Mouse (Mus musculus) G1E (cell line): ENCODE results near the gene Foxa1. TPM values are rescaled to one million over a fixed set of nuclear protein-coding genes. Genes with fewer than 3 reads are reported as not detected.

ENCODE experiments used
- ATAC-seq: 2 replicates; pipeline ENCODE4 v1.8.0; 2016; ENCODE audit warnings: mild to moderate bottlenecking; ENCODE audit not compliant: insufficient number of reproducible peaks, poor library complexity, low FRiP score, severe bottlenecking; ENCODE audit errors: extremely low read depth
- DNase-seq: peaks from one replicate; pipeline ENCODE4 v3.0.0; 2012; ENCODE audit warnings: low spot score
- H3K27me3 ChIP-seq: 2 replicates; pipeline ENCODE4 v1.6.1; 2012; ENCODE audit warnings: mild to moderate bottlenecking, low read length, inconsistent platforms; ENCODE audit not compliant: insufficient read depth
- H3K36me3 ChIP-seq: replicated peaks from 2 replicates; pipeline ENCODE3; 2012; ENCODE audit warnings: mild to moderate bottlenecking, inconsistent platforms
- H3K4me1 ChIP-seq: 2 replicates; pipeline ENCODE4 v1.6.1; 2012; ENCODE audit warnings: low read depth, low read length, inconsistent platforms, mixed read lengths; ENCODE audit not compliant: insufficient read depth
- H3K4me3 ChIP-seq: 2 replicates; pipeline ENCODE4 v1.5.1; 2012; ENCODE audit warnings: low read depth, mild to moderate bottlenecking, inconsistent platforms, low read length, moderate library complexity, mixed read lengths
- H3K9me3 ChIP-seq: replicated peaks from 2 replicates; pipeline ENCODE4 v1.6.1; 2012; ENCODE audit warnings: inconsistent platforms
- CTCF ChIP-seq: IDR thresholded peaks from 2 replicates; pipeline ENCODE4 v1.5.1; 2012; ENCODE audit warnings: low read depth, low read length, inconsistent platforms, mixed read lengths
- GATA1 ChIP-seq: IDR thresholded peaks from 2 replicates; pipeline ENCODE4 v1.6.1; 2012; ENCODE audit warnings: borderline replicate concordance, low read length, inconsistent platforms, mixed read lengths
- GATA2 ChIP-seq: IDR thresholded peaks from 2 replicates; pipeline ENCODE4 v1.6.1; 2012; ENCODE audit warnings: low read depth, low read length, inconsistent platforms, borderline replicate concordance
- POLR2AphosphoS5 ChIP-seq: IDR thresholded peaks from 2 replicates; pipeline ENCODE4 v1.6.1; 2012; ENCODE audit warnings: low read depth, low read length, inconsistent platforms; ENCODE audit not compliant: insufficient replicate concordance
- TAL1 ChIP-seq: conservative IDR thresholded peaks from 2 replicates; pipeline ENCODE4 v1.6.1; 2012; ENCODE audit warnings: low read depth, low read length, inconsistent platforms, mixed read lengths
- polyA plus RNA-seq: library from polyadenylated mRNA; stranded (reverse); fragments of >175 nt; gene quantifications from 2 replicates; pipeline ENCODE4 v1.2.3, GENCODE M21; 2012
- total RNA-seq, 2 experiments: library from RNA; stranded (forward) in 1 of 2; stranded (reverse) in 1 of 2; fragments of 200-1000 nt in 1 of 2; fragments of >200 nt in 1 of 2; fragmentation: Nextera tagmentation in 1 of 2; gene quantifications; 2 replicates each; pipeline ENCODE4 v1.2.3; 2014 to 2017

Foxa1 gene
- total and polyA plus RNA-seq, 3 experiments, result 0.27 to 2.3 (median 0.53) TPM

- no peak for TF ChIP-seq CTCF
- TF ChIP-seq GATA2, result no peak
- no peak for TF ChIP-seq POLR2AphosphoS5
- TF ChIP-seq GATA1, result no peak
- TF ChIP-seq TAL1, result no peak
- Histone ChIP-seq H3K4me1 (peaks cover 9% of the 10 kb centered on the region; the same call in 1 of the 2 replicates), H3K36me3 (no peaks in the 10 kb centered on the region), H3K9me3 (no peaks in the 10 kb centered on the region), H3K4me3 (no peak overlapping the region), H3K27me3 (peaks cover 61% of the 10 kb centered on the region)
- DNase-seq, result no peak
- no peak for ATAC-seq
Measured at GRCm38 (mm10) chr12:57552286-57552685, 5.6 kb upstream of the Foxa1 start.

GRCm38 (mm10) chr12:57550881-57551280, 4.2 kb upstream of the Foxa1 start:
- Histone ChIP-seq H3K4me1 (peaks cover 22% of the 10 kb centered on the region), H3K4me3 (no peak overlapping the region), H3K27me3 (peaks cover 73% of the 10 kb centered on the region), H3K36me3 (no peaks in the 10 kb centered on the region), H3K9me3 (no peaks in the 10 kb centered on the region)
- TF ChIP-seq CTCF, result no peak
- no peak for TF ChIP-seq POLR2AphosphoS5
- TF ChIP-seq GATA2, result no peak
- no peak for DNase-seq
- ATAC-seq, result no peak

- Histone ChIP-seq H3K27me3 (peaks cover 79% of the 10 kb centered on the region), H3K36me3 (no peaks in the 10 kb centered on the region), H3K9me3 (no peaks in the 10 kb centered on the region), H3K4me3 (no peak overlapping the region), H3K4me1 (peaks cover 28% of the 10 kb centered on the region)
- ATAC-seq (no peak), DNase-seq (no peak)
- no peak for TF ChIP-seq CTCF
- TF ChIP-seq GATA2, result no peak
- no peak for TF ChIP-seq GATA1
- no peak for TF ChIP-seq POLR2AphosphoS5
- no peak for TF ChIP-seq TAL1
Measured at GRCm38 (mm10) chr12:57550181-57550808, 3.6 kb upstream of the Foxa1 start.

GRCm38 (mm10) chr12:57549667-57550160, 3.0 kb upstream of the Foxa1 start:
- Histone ChIP-seq H3K9me3 (no peaks in the 10 kb centered on the region), H3K4me1 (peaks cover 31% of the 10 kb centered on the region), H3K27me3 (peaks cover 82% of the 10 kb centered on the region), H3K36me3 (no peaks in the 10 kb centered on the region), H3K4me3 (no peak overlapping the region)
- no peak for ATAC-seq
- DNase-seq, result no peak
- TF ChIP-seq POLR2AphosphoS5 (no peak), GATA1 (no peak), GATA2 (no peak), TAL1 (no peak), CTCF (no peak)

- peaks cover 85% of the 10 kb centered on the region for H3K27me3 ChIP-seq
- H3K4me1 ChIP-seq, result peaks cover 31% of the 10 kb centered on the region
- H3K36me3 ChIP-seq, result no peaks in the 10 kb centered on the region
- no peak for DNase-seq
- no peak for ATAC-seq
- H3K4me3 ChIP-seq, result no peak overlapping the region
- no peaks in the 10 kb centered on the region for H3K9me3 ChIP-seq
- TF ChIP-seq POLR2AphosphoS5 (no peak), TAL1 (no peak), GATA2 (no peak), CTCF (no peak), GATA1 (no peak)
Measured at GRCm38 (mm10) chr12:57548981-57549666, 2.4 kb upstream of the Foxa1 start.

DNA sequence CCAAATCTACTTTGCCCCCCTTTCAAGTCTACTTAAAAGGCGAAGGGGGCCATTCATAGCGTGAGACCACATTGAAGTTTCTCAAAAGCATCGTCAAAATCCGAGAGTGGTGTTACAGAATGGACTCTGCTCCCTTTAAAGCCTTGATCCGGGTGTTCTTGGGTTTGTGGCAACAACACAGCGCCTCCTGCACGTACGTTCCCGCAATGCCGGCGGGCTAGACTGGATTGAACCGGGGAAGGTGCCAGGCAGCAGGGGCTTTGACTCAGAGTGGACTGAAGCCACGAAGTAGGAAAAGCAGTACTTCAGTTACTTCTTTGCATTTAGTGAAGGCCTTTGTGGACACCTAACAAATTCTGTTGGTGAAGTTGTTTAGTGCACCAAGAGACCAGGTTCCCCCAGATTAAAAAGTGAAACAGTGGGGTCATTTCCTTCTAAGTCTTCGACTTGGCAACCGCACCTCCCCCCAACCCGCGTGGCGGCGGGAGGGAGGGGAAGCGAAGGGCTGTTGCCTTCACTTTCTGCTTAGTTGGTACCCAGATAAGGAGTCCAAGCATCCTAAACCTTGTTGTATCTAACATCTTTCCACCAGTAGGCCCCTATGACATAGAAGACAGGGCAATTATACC, 1.8 kb upstream of the Foxa1 start:
- DNase-seq (no peak), ATAC-seq (no peak)
- Histone ChIP-seq H3K27me3 (peaks cover 82% of the 10 kb centered on the region), H3K9me3 (no peaks in the 10 kb centered on the region; the same call in 1 of the 2 replicates), H3K4me3 (no peak overlapping the region), H3K36me3 (no peaks in the 10 kb centered on the region), H3K4me1 (peaks cover 31% of the 10 kb centered on the region)
- TF ChIP-seq GATA2, result no peak
- TF ChIP-seq CTCF, result no peak
- TF ChIP-seq TAL1, result no peak
- no peak for TF ChIP-seq GATA1
- no peak for TF ChIP-seq POLR2AphosphoS5
